Mouse (Mus musculus) embryonic facial prominence, embryonic 11.5 days (tissue): ENCODE data around the gene Mamdc2. TPM values are rescaled to one million over a fixed set of nuclear protein-coding genes. Genes with fewer than 3 reads are reported as not detected.
"Not testable (repeated sequence)": the region's sequence is repeated elsewhere in the genome, so short reads cannot be mapped to it uniquely, and the experiment has no call there.

ENCODE experiments used
- ATAC-seq: fragments of 200-750 bp; cut with Nextera tagmentation; replicated peaks from 2 replicates; pipeline ENCODE4 v1.8.0; 2017; ENCODE audit warnings: low read depth; ENCODE audit not compliant: insufficient number of reproducible peaks, low FRiP score, low TSS enrichment
- DNase-seq: peaks from one replicate; pipeline ENCODE4 v3.0.0-alpha.2; 2015; ENCODE audit warnings: low spot score
- H3K27ac ChIP-seq: fragments of 300-500 bp; sonication (generic); replicated peaks from 2 replicates; pipeline ENCODE4 v1.5.1; 2014; ENCODE audit warnings: mild to moderate bottlenecking, low read depth, low read length, control low read depth
- H3K27me3 ChIP-seq: fragments of 300-500 bp; sonication (generic); 2 replicates; pipeline ENCODE4 v1.6.1; 2014; ENCODE audit warnings: mild to moderate bottlenecking, low read length, moderate library complexity, mixed read lengths; ENCODE audit not compliant: control insufficient read depth, insufficient read depth
- H3K36me3 ChIP-seq: fragments of 300-500 bp; sonication (generic); replicated peaks from 2 replicates; pipeline ENCODE4 v1.6.1; 2014; ENCODE audit warnings: low read depth, mild to moderate bottlenecking, low read length, moderate library complexity, mixed read lengths; ENCODE audit not compliant: control insufficient read depth, insufficient read depth
- H3K4me1 ChIP-seq: fragments of 300-500 bp; sonication (generic); 2 replicates; pipeline ENCODE4 v1.6.1; 2014; ENCODE audit warnings: low read length, mixed read lengths; ENCODE audit not compliant: control insufficient read depth, insufficient read depth
- H3K4me2 ChIP-seq: fragments of 300-500 bp; sonication (generic); 2 replicates; pipeline ENCODE4 v1.6.1; 2014; ENCODE audit warnings: low read depth, mild to moderate bottlenecking, control low read depth, low read length, moderate library complexity
- H3K4me3 ChIP-seq: fragments of 300-500 bp; sonication (generic); 2 replicates; pipeline ENCODE4 v1.5.1; 2014; ENCODE audit warnings: low read depth, low read length, control low read depth
- H3K9ac ChIP-seq: fragments of 300-500 bp; sonication (generic); replicated peaks from 2 replicates; pipeline ENCODE4 v1.6.1; 2014; ENCODE audit warnings: mild to moderate bottlenecking, control low read depth, low read length
- H3K9me3 ChIP-seq: fragments of 300-500 bp; sonication (generic); replicated peaks from 2 replicates; pipeline ENCODE4 v1.6.1; 2016; ENCODE audit warnings: mild to moderate bottlenecking, low read length, inconsistent platforms, mixed read lengths; ENCODE audit not compliant: control insufficient read depth
- WGBS: fragments of 180-500 bp; shearing (Covaris S2); extraction: QIAGEN DNeasy Blood & Tissue Kit; methylation state at CpG from one replicate; pipeline ENCODE4 v1.1.7; 2014; 5-methylcytosine and 5-hydroxymethylcytosine counted together
- polyA plus RNA-seq: library from polyadenylated mRNA; unstranded; fragments of >200 nt; fragmentation: Nextera tagmentation; extraction: Ambion mirVana; gene quantifications from 2 replicates; pipeline ENCODE4 v1.2.1, GENCODE M21; 2014

Gene Mamdc2
- polyA plus RNA-seq: 1.2 and 1.7 TPM in 2 replicates

GRCm38 (mm10) chr19:23447988-23448497, at the start of gene Mamdc2:
TSS of gene Mamdc2 (minus strand) at chr19:23448442.
- ATAC-seq: peak; percentile 59
- peak within 1 kb of the TSS; percentile 33 for H3K9ac ChIP-seq
- peak within 1 kb of the TSS; percentile 27 for H3K4me3 ChIP-seq
- no peaks in the 10 kb centered on the region for H3K36me3 ChIP-seq
- DNase-seq: peak; percentile 39
- no peak within 1 kb of the TSS for H3K27ac ChIP-seq
- under 1% methylated on average over 19 of the region's 19 CpGs for WGBS
- H3K4me1 ChIP-seq: no peaks in the 10 kb centered on the region
- no peaks in the 10 kb centered on the region for H3K9me3 ChIP-seq
- H3K4me2 ChIP-seq: peak within 1 kb of the TSS; percentile 63
- no peaks in the 10 kb centered on the region for H3K27me3 ChIP-seq

DNA sequence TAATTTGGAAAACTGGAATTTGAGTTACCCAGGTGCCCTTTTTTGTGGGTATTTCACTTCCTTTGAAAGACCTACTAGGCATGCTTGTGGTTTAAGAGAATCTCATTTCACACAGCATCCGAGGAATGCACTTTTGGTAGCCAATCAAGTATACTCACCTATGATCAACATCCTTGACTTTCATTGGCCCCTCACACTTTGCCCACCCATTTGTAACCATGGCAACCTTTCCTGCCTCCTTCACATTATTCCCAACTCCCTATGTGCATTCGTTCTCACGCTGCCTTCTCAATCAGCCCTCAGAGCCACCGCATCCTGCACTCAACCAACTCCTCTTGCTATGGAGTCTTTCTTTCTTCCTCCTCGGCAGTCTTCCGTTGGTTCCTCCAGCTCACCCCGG, 49.8 kb upstream of the Mamdc2 start:
- Histone ChIP-seq H3K27me3 (no peaks in the 10 kb centered on the region), H3K27ac (no peak overlapping the region), H3K4me3 (no peak overlapping the region), H3K4me1 (no peaks in the 10 kb centered on the region), H3K9ac (no peak overlapping the region), H3K36me3 (no peaks in the 10 kb centered on the region), H3K9me3 (no peaks in the 10 kb centered on the region), H3K4me2 (no peak overlapping the region)
- 87% methylated on average over 7 of the region's 7 CpGs for WGBS
- DNase-seq (no peak), ATAC-seq (no peak)

DNA sequence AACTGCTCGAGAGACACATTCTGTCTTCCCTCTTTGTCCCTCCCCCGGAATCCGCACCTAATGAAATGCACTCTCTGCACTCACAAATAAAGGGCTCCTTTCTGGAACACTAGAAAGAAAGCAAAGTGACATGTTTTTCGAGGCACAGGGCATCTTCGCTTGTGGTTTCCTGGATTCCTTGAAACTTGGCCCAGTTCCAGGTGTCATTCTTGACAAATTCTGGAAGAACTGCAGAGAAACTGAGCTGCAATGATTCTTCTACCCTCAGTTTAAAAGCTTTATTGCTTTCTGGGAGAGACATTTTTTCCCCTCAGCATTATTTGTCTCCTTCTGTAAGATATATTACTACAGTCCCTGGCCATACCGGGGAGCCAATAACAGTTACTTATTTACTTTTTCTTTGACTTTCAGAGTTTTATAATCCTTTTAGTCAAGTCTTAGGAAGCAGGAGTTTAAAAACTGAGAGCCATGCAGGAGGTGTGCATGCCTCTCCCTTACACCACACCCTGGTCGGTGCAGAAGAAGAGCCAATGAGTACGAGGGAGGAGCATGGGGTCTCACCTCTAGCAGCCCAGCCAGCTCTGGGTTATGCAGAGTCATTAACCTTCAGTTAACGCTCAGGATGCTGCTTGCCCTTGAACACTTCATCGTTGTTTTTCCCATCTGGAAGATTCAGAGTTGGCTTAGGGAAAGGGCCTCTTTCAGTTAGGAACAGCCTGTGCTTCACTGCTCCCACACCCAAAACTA, 49.1 kb upstream of the Mamdc2 start:
- Histone ChIP-seq H3K27ac (no peak overlapping the region), H3K9ac (no peak overlapping the region), H3K27me3 (no peaks in the 10 kb centered on the region), H3K4me3 (no peak overlapping the region), H3K4me2 (no peak overlapping the region), H3K9me3 (no peaks in the 10 kb centered on the region), H3K4me1 (no peaks in the 10 kb centered on the region), H3K36me3 (no peaks in the 10 kb centered on the region)
- no peak for DNase-seq
- WGBS: 80% methylated on average over 10 of the region's 10 CpGs
- ATAC-seq: no peak

DNA sequence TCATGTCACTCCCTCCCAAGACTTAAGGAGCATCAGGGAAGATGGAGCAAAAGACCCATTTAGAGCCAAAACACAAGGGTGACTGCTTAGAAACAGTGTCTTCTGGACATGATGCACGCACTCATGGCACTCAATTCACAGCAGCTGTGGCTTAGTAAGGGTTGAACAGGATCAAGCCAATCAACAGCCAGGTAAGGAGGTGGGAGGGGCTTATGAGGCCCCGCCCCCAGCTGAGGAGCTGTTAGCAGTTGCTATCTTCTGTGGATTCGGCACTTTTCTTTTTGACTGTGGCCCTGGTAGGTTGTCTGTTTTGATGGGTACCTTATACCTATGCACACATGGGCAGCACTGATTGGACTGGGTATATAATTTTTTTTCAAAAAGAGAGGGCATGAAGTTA, 48.3 kb upstream of the Mamdc2 start:
- H3K4me2 ChIP-seq: no peak overlapping the region
- no peak overlapping the region for H3K9ac ChIP-seq
- no peak overlapping the region for H3K4me3 ChIP-seq
- no peaks in the 10 kb centered on the region for H3K4me1 ChIP-seq
- H3K9me3 ChIP-seq: no peaks in the 10 kb centered on the region
- no peaks in the 10 kb centered on the region for H3K36me3 ChIP-seq
- H3K27ac ChIP-seq: no peak overlapping the region
- DNase-seq (no peak), ATAC-seq (no peak)
- no peaks in the 10 kb centered on the region for H3K27me3 ChIP-seq
- WGBS: 89% methylated on average over 3 of the region's 3 CpGs

DNA sequence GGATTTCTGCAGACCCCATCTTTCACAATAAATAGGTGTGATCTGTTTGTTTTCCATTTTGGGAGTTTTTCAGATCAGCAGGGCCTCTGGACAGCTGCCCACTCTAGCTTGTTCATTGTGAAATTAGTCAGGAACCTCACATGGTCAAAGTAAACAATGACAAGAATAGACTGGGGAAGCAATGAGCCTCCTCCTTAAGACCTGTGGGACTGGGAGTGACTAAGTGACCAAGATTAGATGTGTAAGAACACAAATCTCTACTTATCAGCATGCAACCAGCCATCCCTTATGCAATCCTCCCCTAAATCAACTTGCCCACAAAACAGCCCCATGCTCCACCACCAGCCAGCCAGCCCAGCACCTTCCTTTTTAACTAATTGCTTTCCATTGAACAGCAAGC, 44.4 kb upstream of the Mamdc2 start:
- DNase-seq (no peak), ATAC-seq (no peak)
- Histone ChIP-seq H3K9ac (no peak overlapping the region), H3K4me2 (no peak overlapping the region), H3K4me3 (no peak overlapping the region), H3K4me1 (no peaks in the 10 kb centered on the region), H3K36me3 (no peaks in the 10 kb centered on the region), H3K27ac (no peak overlapping the region), H3K9me3 (no peaks in the 10 kb centered on the region), H3K27me3 (no peaks in the 10 kb centered on the region)

DNA sequence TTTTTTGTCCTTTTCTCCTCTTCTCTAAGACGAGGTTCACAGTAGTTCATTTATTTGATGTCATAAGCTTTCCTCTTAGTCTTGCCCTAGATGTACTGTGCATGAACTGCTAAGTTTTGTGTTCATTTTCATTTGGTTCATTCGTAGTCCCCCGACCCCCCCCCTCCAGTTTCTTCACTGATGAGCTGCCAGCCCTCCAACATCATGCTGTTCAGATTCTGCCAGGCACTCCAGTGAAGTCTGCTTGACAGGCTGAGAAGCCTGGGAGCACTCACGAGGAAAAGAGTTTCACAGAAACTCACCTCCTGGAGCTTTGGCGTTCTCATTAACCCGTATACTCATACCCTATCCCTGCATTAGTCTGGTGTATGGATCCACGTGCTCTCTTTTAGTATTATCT, 42.5 kb upstream of the Mamdc2 start:
- H3K27me3 ChIP-seq, DNase-seq, H3K4me1 ChIP-seq, ATAC-seq, H3K36me3 ChIP-seq, H3K9me3 ChIP-seq, H3K27ac ChIP-seq, H3K9ac ChIP-seq, H3K4me2 ChIP-seq, H3K4me3 ChIP-seq: not testable (repeated sequence)
- 41% methylated on average over 7 of the region's 7 CpGs for WGBS

DNA sequence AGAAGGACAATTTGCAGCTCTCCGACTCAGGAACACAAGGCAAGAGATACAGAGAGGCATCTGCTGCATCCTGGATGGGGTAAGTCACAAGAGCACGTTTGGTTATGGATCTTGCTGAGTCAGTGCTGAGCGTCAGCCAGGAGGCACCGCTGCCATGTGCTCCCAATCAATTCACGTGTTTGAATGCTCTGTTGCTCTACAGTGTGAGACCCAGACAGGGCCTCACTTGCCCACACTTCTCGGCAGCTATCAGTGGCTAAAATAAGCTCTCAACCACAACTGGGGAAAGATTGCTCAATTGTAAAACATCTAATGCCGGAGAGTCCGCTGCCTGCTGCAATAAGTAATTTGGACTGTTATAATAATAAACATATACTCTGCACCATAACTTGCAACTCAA, 41.5 kb upstream of the Mamdc2 start:
- H3K4me3 ChIP-seq: no peak overlapping the region
- H3K27me3 ChIP-seq: no peaks in the 10 kb centered on the region
- 50% methylated on average over 8 of the region's 8 CpGs for WGBS
- ATAC-seq: no peak
- no peaks in the 10 kb centered on the region for H3K4me1 ChIP-seq
- no peak overlapping the region for H3K9ac ChIP-seq
- H3K27ac ChIP-seq: no peak overlapping the region
- no peak overlapping the region for H3K4me2 ChIP-seq
- no peaks in the 10 kb centered on the region for H3K36me3 ChIP-seq
- DNase-seq: peak; percentile 20
- H3K9me3 ChIP-seq: no peaks in the 10 kb centered on the region

DNA sequence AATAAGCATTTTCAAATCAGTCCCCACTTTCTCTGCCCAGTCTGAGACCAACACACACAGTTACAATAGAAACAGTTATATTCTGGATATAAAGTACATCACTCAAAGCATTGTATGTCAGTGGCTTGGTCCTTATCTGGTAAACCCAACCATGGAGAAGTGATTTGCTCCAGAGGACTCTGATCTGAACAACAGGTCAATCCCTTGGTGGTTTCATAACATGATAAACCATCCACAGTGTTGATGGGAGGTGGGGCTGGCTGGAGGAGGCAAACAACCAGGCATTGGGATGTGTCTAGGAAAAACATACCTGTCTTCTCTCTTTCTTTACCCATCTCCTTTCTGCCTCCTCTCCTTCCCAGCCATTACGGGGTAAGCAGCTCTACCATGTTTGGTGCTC, 39.2 kb upstream of the Mamdc2 start:
- no peaks in the 10 kb centered on the region for H3K9me3 ChIP-seq
- no peak overlapping the region for H3K4me3 ChIP-seq
- no peak for ATAC-seq
- DNase-seq: no peak
- WGBS: 93% methylated on average over 1 of the region's 1 CpGs
- no peak overlapping the region for H3K4me2 ChIP-seq
- H3K36me3 ChIP-seq: no peaks in the 10 kb centered on the region
- no peaks in the 10 kb centered on the region for H3K4me1 ChIP-seq
- H3K9ac ChIP-seq: no peak overlapping the region
- no peak overlapping the region for H3K27ac ChIP-seq
- H3K27me3 ChIP-seq: no peaks in the 10 kb centered on the region
